Mouse (Mus musculus) neural tube, embryonic 11.5 days (tissue): ENCODE results near the gene Kcne1. TPM values are rescaled to one million over a fixed set of nuclear protein-coding genes. Genes with fewer than 3 reads are reported as not detected.
A peak's percentile ranks its signal among the peaks of the same experiment; 100 is the strongest.

Experiments
- ATAC-seq: fragments of 200-750 bp; cut with Nextera tagmentation; 2 replicates; pipeline ENCODE4 v1.8.0; 2017; ENCODE audit warnings: moderate number of reproducible peaks, mild to moderate bottlenecking, moderate TSS enrichment, moderate library complexity; ENCODE audit not compliant: insufficient read depth, low FRiP score, low TSS enrichment
- DNase-seq: peaks from one replicate; pipeline ENCODE4 v3.0.0-alpha.2; 2015; ENCODE audit warnings: low spot score
- H3K27ac ChIP-seq: fragments of 300-500 bp; sonication (generic); 2 replicates; pipeline ENCODE4 v1.5.1; 2014; ENCODE audit warnings: low read depth, mild to moderate bottlenecking, low read length
- H3K27me3 ChIP-seq: fragments of 300-500 bp; sonication (generic); 2 replicates; pipeline ENCODE4 v1.6.1; 2014; ENCODE audit warnings: mild to moderate bottlenecking, low read length, mixed read lengths; ENCODE audit not compliant: control insufficient read depth, insufficient read depth
- H3K36me3 ChIP-seq: fragments of 300-500 bp; sonication (generic); 2 replicates; pipeline ENCODE4 v1.6.1; 2014; ENCODE audit warnings: mild to moderate bottlenecking, low read length, moderate library complexity, mixed read lengths; ENCODE audit not compliant: control insufficient read depth, insufficient read depth
- H3K4me1 ChIP-seq: fragments of 300-500 bp; sonication (generic); 2 replicates; pipeline ENCODE4 v1.6.1; 2014; ENCODE audit warnings: low read length, mixed read lengths; ENCODE audit not compliant: control insufficient read depth, insufficient read depth
- H3K4me2 ChIP-seq: fragments of 300-500 bp; sonication (generic); 2 replicates; pipeline ENCODE4 v1.6.1; 2014; ENCODE audit warnings: low read depth, mild to moderate bottlenecking, moderate library complexity
- H3K4me3 ChIP-seq: fragments of 300-500 bp; sonication (generic); 2 replicates; pipeline ENCODE4 v1.5.1; 2014; ENCODE audit warnings: low read depth, low read length
- H3K9ac ChIP-seq: fragments of 300-500 bp; sonication (generic); 2 replicates; pipeline ENCODE4 v1.6.1; 2014; ENCODE audit warnings: mild to moderate bottlenecking, low read length
- H3K9me3 ChIP-seq: fragments of 300-500 bp; sonication (generic); 2 replicates; pipeline ENCODE4 v1.6.1; 2016; ENCODE audit warnings: low read length; ENCODE audit not compliant: control insufficient read depth
- WGBS: fragments of 180-500 bp; shearing (Covaris S2); extraction: QIAGEN DNeasy Blood & Tissue Kit; methylation state at CpG from one replicate; pipeline ENCODE4 v1.1.7; 2014; 5-methylcytosine and 5-hydroxymethylcytosine counted together
- polyA plus RNA-seq: library from polyadenylated mRNA; unstranded; fragments of >200 nt; fragmentation: Nextera tagmentation; extraction: Ambion mirVana; gene quantifications from 2 replicates; pipeline ENCODE4 v1.2.1, GENCODE M21; 2014

Gene Kcne1
- polyA plus RNA-seq, 1 experiment from 2014 or later, result 0.54 TPM

GRCm38 (mm10) chr16:92369260-92369659 is 10.0 kb upstream of the Kcne1 start:
- Histone ChIP-seq H3K36me3 (no peaks in the 10 kb centered on the region), H3K9me3 (no peaks in the 10 kb centered on the region), H3K9ac (no peak overlapping the region), H3K4me3 (no peak overlapping the region), H3K27me3 (no peaks in the 10 kb centered on the region), H3K4me1 (peaks cover 10% of the 10 kb centered on the region), H3K27ac (no peak overlapping the region), H3K4me2 (no peak overlapping the region)
- ATAC-seq (no peak), DNase-seq (no peak)
- WGBS, result 54% methylated on average over 2 of the region's 2 CpGs

DNA sequence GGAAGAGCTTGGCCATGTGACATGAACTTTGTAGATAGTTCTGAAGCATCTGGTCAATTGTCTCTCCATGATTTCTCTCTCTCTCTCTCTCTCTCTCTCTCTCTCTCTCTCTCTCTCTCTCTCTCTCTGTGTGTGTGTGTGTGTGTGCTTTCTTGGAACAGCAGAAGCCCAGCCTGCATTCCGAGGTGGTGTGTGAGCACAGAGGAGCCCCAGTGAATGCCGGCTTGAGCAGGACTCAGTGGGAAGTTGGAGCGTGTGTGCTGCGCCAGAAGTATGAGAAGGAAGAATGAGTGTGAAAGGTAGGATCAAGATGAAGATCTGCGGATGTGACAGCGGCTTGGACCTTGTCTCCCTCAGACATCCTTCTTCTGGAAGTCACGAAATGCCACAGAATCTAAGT is 6.2 kb upstream of the Kcne1 start:
- Histone ChIP-seq H3K9ac (no peak overlapping the region), H3K4me2 (no peak overlapping the region), H3K36me3 (no peaks in the 10 kb centered on the region), H3K4me3 (no peak overlapping the region), H3K4me1 (0 out of 2 replicates have a peak, but pooled peaks cover 4% of the 10 kb centered on the region), H3K27ac (no peak overlapping the region), H3K9me3 (no peaks in the 10 kb centered on the region), H3K27me3 (no peaks in the 10 kb centered on the region)
- 70% methylated on average over 7 of the region's 7 CpGs for WGBS
- no peak for ATAC-seq
- no peak for DNase-seq

DNA sequence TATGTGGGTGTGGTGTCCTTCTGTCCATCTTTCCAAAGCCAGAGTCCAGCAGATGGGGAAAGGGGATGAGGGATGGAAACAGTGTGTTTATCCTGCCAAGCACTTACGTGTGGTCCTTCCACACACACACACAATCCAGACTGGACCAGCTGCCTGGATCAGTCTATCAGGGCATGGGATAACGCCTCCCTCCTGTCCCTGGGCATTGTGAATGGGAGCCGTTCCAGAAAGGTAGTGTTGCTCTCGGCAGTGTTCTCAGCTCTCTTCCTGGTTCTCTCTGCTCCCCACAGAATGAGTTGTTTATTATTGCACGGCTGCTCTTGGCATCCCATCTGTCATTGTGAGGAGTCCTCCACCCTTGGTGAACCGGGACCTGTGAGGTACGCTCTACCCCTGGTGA is 1.4 kb upstream of the Kcne1 start:
- no peaks in the 10 kb centered on the region for H3K36me3 ChIP-seq
- no peaks in the 10 kb centered on the region; the same call in 1 of the 2 replicates for H3K4me1 ChIP-seq
- DNase-seq (no peak), ATAC-seq (no peak)
- H3K27me3 ChIP-seq, result no peaks in the 10 kb centered on the region
- 73% methylated on average over 7 of the region's 7 CpGs for WGBS
- H3K27ac ChIP-seq, result no peak overlapping the region
- H3K4me3 ChIP-seq, result no peak overlapping the region
- H3K4me2 ChIP-seq, result no peak overlapping the region
- no peak overlapping the region for H3K9ac ChIP-seq
- H3K9me3 ChIP-seq, result no peaks in the 10 kb centered on the region

DNA sequence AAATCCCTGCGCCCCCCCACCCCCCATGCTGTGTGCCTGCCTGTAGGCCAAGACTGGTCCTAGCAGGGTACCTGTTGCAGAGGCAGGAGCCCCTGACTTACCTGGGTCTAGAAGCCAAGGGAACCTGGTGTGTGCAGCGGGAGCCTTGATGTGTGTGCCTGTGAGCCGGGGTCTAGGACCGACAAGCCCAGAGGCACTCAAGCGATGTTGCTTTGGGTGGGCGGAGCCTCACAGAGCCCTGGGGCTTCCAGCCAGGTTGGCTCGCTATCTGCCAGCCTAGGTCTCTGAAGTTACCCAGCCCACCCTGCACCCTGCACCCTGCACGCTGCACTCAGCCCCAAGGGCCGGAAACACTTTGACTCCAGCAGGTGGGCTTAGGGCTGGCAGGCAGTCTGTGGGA is 534 bp downstream of the Kcne1 start:
- 20% methylated on average over 9 of the region's 9 CpGs for WGBS
- Histone ChIP-seq H3K4me1 (no peaks in the 10 kb centered on the region; the same call in 1 of the 2 replicates), H3K4me2 (no peak overlapping the region), H3K36me3 (no peaks in the 10 kb centered on the region), H3K27ac (no peak overlapping the region), H3K9ac (no peak overlapping the region), H3K27me3 (no peaks in the 10 kb centered on the region), H3K4me3 (no peak overlapping the region), H3K9me3 (no peaks in the 10 kb centered on the region)
- no peak for DNase-seq
- ATAC-seq, result no peak

DNA sequence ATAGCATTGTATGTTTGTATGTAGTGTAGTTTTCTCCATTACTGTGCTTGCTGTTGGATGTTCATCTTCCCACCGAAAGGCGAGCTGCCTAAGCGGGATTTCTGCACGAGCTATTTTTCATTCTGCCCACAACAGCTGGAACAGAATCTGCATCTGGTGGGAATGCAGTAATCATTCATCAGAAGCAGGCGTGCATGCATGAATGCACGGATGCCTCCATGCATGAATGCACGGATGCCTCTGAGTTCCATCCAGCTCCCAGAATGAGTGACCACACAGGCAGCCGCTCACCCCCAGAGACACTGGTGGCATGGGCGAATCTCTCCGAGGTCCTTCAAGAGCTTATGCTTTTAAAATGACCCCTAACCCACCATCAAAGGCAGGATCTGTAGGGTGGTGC is 1.7 kb downstream of the Kcne1 start:
- DNase-seq, result peak; percentile 43

DNA sequence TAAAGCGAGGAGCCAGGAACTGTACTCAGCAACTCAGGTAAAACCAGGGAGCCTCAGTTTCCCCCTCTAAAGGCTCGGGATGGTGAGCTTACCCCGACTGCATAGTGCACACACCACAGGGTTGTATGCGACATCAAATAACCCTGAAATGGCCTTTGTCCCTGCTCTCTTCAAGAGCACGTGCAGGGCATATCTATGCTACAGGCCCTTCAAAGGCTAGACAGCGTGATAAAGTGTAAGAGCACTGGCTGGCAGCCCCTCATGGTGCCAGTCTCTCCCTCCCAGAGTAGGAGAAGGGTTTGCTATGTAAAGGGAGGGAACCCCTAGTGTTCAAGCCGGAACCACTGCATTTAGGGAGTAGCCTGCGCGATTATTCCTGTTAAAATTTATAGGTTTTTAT is 2.2 kb downstream of the Kcne1 start:
- 65% methylated on average over 9 of the region's 9 CpGs for WGBS
- ATAC-seq, result no peak
- Histone ChIP-seq H3K4me2 (no peak overlapping the region), H3K9ac (no peak overlapping the region), H3K9me3 (no peaks in the 10 kb centered on the region), H3K27me3 (no peaks in the 10 kb centered on the region), H3K4me3 (no peak overlapping the region), H3K4me1 (no peaks in the 10 kb centered on the region; the same call in 1 of the 2 replicates), H3K27ac (no peak overlapping the region), H3K36me3 (no peaks in the 10 kb centered on the region)
- DNase-seq, result no peak

More for the DNA sequence above, 1.7 kb downstream of the Kcne1 start:
- no peak overlapping the region for H3K4me2 ChIP-seq
- H3K27ac ChIP-seq, result no peak overlapping the region
- H3K4me1 ChIP-seq, result no peaks in the 10 kb centered on the region; the same call in 1 of the 2 replicates
- H3K27me3 ChIP-seq, result no peaks in the 10 kb centered on the region
- H3K9ac ChIP-seq, result no peak overlapping the region
- no peak for ATAC-seq
- WGBS, result 46% methylated on average over 10 of the region's 10 CpGs
- no peaks in the 10 kb centered on the region for H3K36me3 ChIP-seq
- H3K9me3 ChIP-seq, result no peaks in the 10 kb centered on the region
- no peak overlapping the region for H3K4me3 ChIP-seq

GRCm38 (mm10) chr16:92355982-92356381 is 3.3 kb downstream of the Kcne1 start:
- Histone ChIP-seq H3K4me2 (no peak overlapping the region), H3K9ac (no peak overlapping the region), H3K36me3 (no peaks in the 10 kb centered on the region), H3K27ac (no peak overlapping the region), H3K27me3 (no peaks in the 10 kb centered on the region), H3K4me1 (no peaks in the 10 kb centered on the region; the same call in 1 of the 2 replicates), H3K4me3 (no peak overlapping the region), H3K9me3 (no peaks in the 10 kb centered on the region)
- WGBS, result 77% methylated on average over 11 of the region's 11 CpGs
- DNase-seq, result no peak
- no peak for ATAC-seq

- Histone ChIP-seq H3K4me3 (no peak overlapping the region), H3K9ac (no peak overlapping the region), H3K36me3 (no peaks in the 10 kb centered on the region), H3K4me1 (no peaks in the 10 kb centered on the region; the same call in 1 of the 2 replicates), H3K27me3 (no peaks in the 10 kb centered on the region), H3K27ac (no peak overlapping the region), H3K9me3 (no peaks in the 10 kb centered on the region), H3K4me2 (no peak overlapping the region)
- no peak for DNase-seq
- 81% methylated on average over 5 of the region's 5 CpGs for WGBS
- no peak for ATAC-seq
Measured at GRCm38 (mm10) chr16:92355366-92355765, 3.9 kb downstream of the Kcne1 start.

- no peak overlapping the region for H3K9ac ChIP-seq
- WGBS, result 59% methylated on average over 2 of the region's 2 CpGs
- H3K27ac ChIP-seq, result no peak overlapping the region
- no peaks in the 10 kb centered on the region for H3K27me3 ChIP-seq
- no peak overlapping the region for H3K4me3 ChIP-seq
- no peaks in the 10 kb centered on the region for H3K36me3 ChIP-seq
- no peaks in the 10 kb centered on the region for H3K9me3 ChIP-seq
- H3K4me2 ChIP-seq, result no peak overlapping the region
- H3K4me1 ChIP-seq, result no peaks in the 10 kb centered on the region; the same call in 1 of the 2 replicates
- DNase-seq (no peak), ATAC-seq (no peak)
Measured at GRCm38 (mm10) chr16:92353897-92354296, 5.4 kb downstream of the Kcne1 start.
